ENCODE assay signal across 35 mouse cellular contexts in genomic region chr8:125775031-125775430, GRCm38 (mm10).
"Had no signal": no experiment of that assay in that cellular context is flagged by ENCODE, and none has a peak within 500 bp of the region (broad histone marks: within the 10 kb centered on the region; RNA-seq: fewer than 3 reads in every experiment).

No protein-coding gene starts in this region.

- H3K4me1 ChIP-seq: heart, embryonic 15.5 days; hindbrain, embryonic 13.5 days; hindbrain, embryonic 15.5 days had no signal

- H3K9me3 ChIP-seq: heart, embryonic 10.5 days; heart, embryonic 12.5 days; heart, embryonic 13.5 days; heart, embryonic 15.5 days; hindbrain, embryonic 10.5 days; hindbrain, embryonic 12.5 days; hindbrain, embryonic 13.5 days; hindbrain, embryonic 15.5 days; intestine, embryonic 15.5 days; kidney, embryonic 15.5 days had no signal

- H3K4me2 ChIP-seq: heart, embryonic 11.5 days; heart, embryonic 12.5 days; heart, embryonic 13.5 days; heart, embryonic 15.5 days; hindbrain, embryonic 12.5 days; hindbrain, embryonic 13.5 days; hindbrain, embryonic 14.5 days; hindbrain, embryonic 15.5 days; intestine, embryonic 15.5 days; kidney, embryonic 15.5 days had no signal

- H3K9ac ChIP-seq: heart, embryonic 12.5 days; heart, embryonic 13.5 days; heart, embryonic 15.5 days; hindbrain, embryonic 12.5 days; hindbrain, embryonic 13.5 days; hindbrain, embryonic 14.5 days; hindbrain, embryonic 15.5 days; intestine, embryonic 15.5 days; kidney, embryonic 15.5 days had no signal

- ATAC-seq: hindbrain, embryonic 16.5 days; hindbrain, postnatal 0 days; inflammation-experienced regulatory T-cells, adult 6 months; intestine, embryonic 15.5 days; intestine, embryonic 16.5 days; intestine, postnatal 0 days had no signal

- H3K36me3 ChIP-seq: heart, embryonic 10.5 days; heart, embryonic 12.5 days; heart, embryonic 13.5 days; heart, embryonic 15.5 days; hindbrain, embryonic 10.5 days; intestine, embryonic 15.5 days; kidney, embryonic 15.5 days had no signal

- H3K4me3 ChIP-seq: heart, embryonic 10.5 days; heart, embryonic 12.5 days; heart, embryonic 13.5 days; heart, embryonic 15.5 days; hindbrain, embryonic 10.5 days; hindbrain, embryonic 12.5 days; hindbrain, embryonic 13.5 days; hindbrain, embryonic 15.5 days; intestine, embryonic 15.5 days; kidney, embryonic 15.5 days; layer of hippocampus, adult 2 months had no signal

- DNase-seq: heart, postnatal 10 days; heart, postnatal 14 days; heart, postnatal 36 days; heart, postnatal 4 days; kidney, adult 11 months; kidney, adult 18-20 months; kidney, adult 2 months; kidney, adult 8-10 months; kidney, adult 9 months; kidney, postnatal 10 days; kidney, postnatal 14 days; kidney, postnatal 25 days; kidney, postnatal 36 days; kidney, postnatal 4 days; layer of hippocampus, adult 9-11 months; layer of hippocampus, postnatal 36 days had no signal

- H3K27ac ChIP-seq: heart, embryonic 10.5 days; heart, embryonic 13.5 days; heart, embryonic 15.5 days; hindbrain, embryonic 10.5 days; hindbrain, embryonic 12.5 days; hindbrain, embryonic 13.5 days; hindbrain, embryonic 14.5 days; hindbrain, embryonic 15.5 days; hindbrain, postnatal 0 days; intestine, embryonic 15.5 days; kidney, embryonic 15.5 days; kidney, postnatal 0 days; layer of hippocampus, adult 2 months had no signal

- H3K27me3 ChIP-seq: heart, embryonic 12.5 days; heart, embryonic 13.5 days; heart, embryonic 15.5 days; hindbrain, embryonic 12.5 days; hindbrain, embryonic 13.5 days; hindbrain, embryonic 15.5 days; intestine, embryonic 15.5 days; kidney, embryonic 15.5 days had no signal
